Mouse (Mus musculus) spleen, adult 2 months (tissue): ENCODE data around the gene Gm36176. TPM values are rescaled to one million over a fixed set of nuclear protein-coding genes. Genes with fewer than 3 reads are reported as not detected.

Experiments used
- DNase-seq, 2 experiments: peaks; one replicate each; pipeline versions ENCODE4 v3.0.0 to v3.0.0-alpha.2; 2012 to 2021; ENCODE audit warnings: low spot score in 2 of 2, low read depth in 1 of 2
- H3K27ac ChIP-seq: fragments of 200-500 bp; 2 replicates; pipeline ENCODE4 v1.5.1; 2012; ENCODE audit warnings: low read length, inconsistent platforms; ENCODE audit not compliant: insufficient read depth
- H3K27me3 ChIP-seq: fragments of 200-500 bp; 2 replicates; pipeline ENCODE4 v1.6.1; 2012; ENCODE audit warnings: mild to moderate bottlenecking, moderate library complexity, low read length, inconsistent platforms; ENCODE audit not compliant: control insufficient read depth, insufficient read depth
- H3K36me3 ChIP-seq: fragments of 200-500 bp; 2 replicates; pipeline ENCODE4 v1.6.1; 2012; ENCODE audit warnings: mild to moderate bottlenecking, low read length, inconsistent platforms; ENCODE audit not compliant: control insufficient read depth, insufficient read depth
- H3K4me1 ChIP-seq: fragments of 200-500 bp; 2 replicates; pipeline ENCODE4 v1.6.1; 2011; ENCODE audit warnings: inconsistent platforms; ENCODE audit not compliant: control insufficient read depth, insufficient read depth, insufficient read length
- H3K4me3 ChIP-seq: fragments of 200-500 bp; 2 replicates; pipeline ENCODE4 v1.5.1; 2011; ENCODE audit warnings: mild to moderate bottlenecking, inconsistent platforms; ENCODE audit not compliant: insufficient read depth, insufficient read length; ENCODE audit errors: extremely low read depth
- CTCF ChIP-seq: fragments of 200-500 bp; IDR thresholded peaks from 2 replicates; pipeline ENCODE4 v1.5.1; 2011; ENCODE audit warnings: mild to moderate bottlenecking, inconsistent platforms; ENCODE audit not compliant: insufficient read depth, insufficient read length, insufficient replicate concordance; ENCODE audit errors: extremely low read depth
- POLR2A ChIP-seq: fragments of 200-500 bp; IDR thresholded peaks from 2 replicates; pipeline ENCODE4 v1.6.1; 2011; ENCODE audit warnings: low read depth, low read length, inconsistent platforms
- WGBS: fragments of 180-500 bp; shearing (Covaris S2); methylation state at CpG from one replicate; pipeline ENCODE4 v1.1.7; 2018; 5-methylcytosine and 5-hydroxymethylcytosine counted together
- polyA plus RNA-seq: library from polyadenylated mRNA; depleted of rRNA; stranded (reverse); fragments of >200 nt; gene quantifications from 2 replicates; pipeline ENCODE4 v1.2.3, GENCODE M21; 2012

The Gm36176 gene
- polyA plus RNA-seq, 1 experiment, result not detected

DNA sequence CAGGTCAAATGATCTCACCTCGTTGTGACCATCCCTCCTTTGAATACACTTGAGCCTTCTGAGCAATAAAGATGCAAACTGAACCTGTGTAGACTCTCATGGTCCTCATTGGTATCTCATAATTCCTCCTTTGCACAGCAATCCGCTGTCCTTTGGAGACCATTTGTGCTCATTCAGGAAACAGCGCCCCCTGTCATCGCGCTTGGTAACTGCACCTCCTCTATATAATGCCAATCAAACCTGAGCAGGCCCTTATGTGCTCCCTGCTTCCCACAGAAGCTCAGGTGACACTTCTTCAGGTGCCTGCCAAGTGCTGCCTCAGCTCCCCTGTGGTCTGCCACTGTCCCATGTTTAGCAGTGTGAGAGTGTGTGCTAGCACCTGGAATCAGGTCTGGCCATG is 31.1 kb upstream of the Gm36176 start:
- 39% methylated on average over 5 of the region's 5 CpGs for WGBS
- Histone ChIP-seq H3K4me3 (no peak overlapping the region), H3K36me3 (no peaks in the 10 kb centered on the region), H3K27me3 (no peaks in the 10 kb centered on the region), H3K27ac (no peak overlapping the region), H3K4me1 (no peaks in the 10 kb centered on the region)
- peak in 1 of 2 experiments; percentile 18 for DNase-seq
- peak; percentile 50; the same call in 1 of the 2 replicates for TF ChIP-seq CTCF
- no peak for TF ChIP-seq POLR2A

DNA sequence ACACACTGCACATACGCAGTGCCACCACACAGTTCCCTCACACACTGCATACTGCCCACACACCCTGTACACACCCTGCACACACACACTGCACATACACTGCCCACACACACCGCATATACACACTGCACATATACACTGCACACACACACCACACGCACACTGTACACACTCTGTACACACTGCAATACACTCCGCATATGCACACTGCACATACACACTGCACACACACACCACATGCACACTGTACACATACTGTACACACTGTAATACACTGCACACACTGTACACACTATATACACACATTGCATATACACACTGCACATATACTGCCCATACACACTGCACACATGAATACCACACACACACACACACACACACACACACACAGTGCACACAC is 28.1 kb upstream of the Gm36176 start:
- Histone ChIP-seq H3K4me3 (no peak overlapping the region), H3K27me3 (no peaks in the 10 kb centered on the region), H3K27ac (no peak overlapping the region), H3K36me3 (no peaks in the 10 kb centered on the region), H3K4me1 (no peaks in the 10 kb centered on the region)
- 97% methylated on average over 4 of the region's 4 CpGs for WGBS
- no peak for DNase-seq
- TF ChIP-seq POLR2A, result no peak
- no peak for TF ChIP-seq CTCF

DNA sequence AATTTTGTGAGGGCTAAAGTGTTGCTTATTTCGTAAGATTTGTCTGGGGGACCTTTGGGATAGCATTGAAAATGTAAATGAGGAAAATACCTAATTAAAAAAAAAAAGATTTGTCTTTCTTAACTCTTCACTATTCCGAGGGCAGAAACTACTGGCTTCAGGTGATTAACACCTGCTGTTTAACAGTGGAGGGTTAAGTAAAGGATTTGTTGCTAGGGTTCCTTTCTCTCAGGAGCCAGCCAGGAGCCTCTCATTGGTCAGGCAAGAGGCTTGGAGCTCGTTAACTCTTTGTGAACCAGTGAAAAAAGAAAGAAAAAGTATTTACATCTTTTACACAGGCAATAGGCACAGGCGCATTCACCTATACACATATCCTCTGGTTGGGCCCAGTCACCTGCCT is 27.4 kb upstream of the Gm36176 start:
- no peaks in the 10 kb centered on the region for H3K36me3 ChIP-seq
- H3K4me1 ChIP-seq, result no peaks in the 10 kb centered on the region
- H3K27me3 ChIP-seq, result no peaks in the 10 kb centered on the region
- TF ChIP-seq POLR2A (no peak), CTCF (no peak)
- no peak for DNase-seq
- WGBS, result 72% methylated on average over 4 of the region's 4 CpGs
- H3K27ac ChIP-seq, result no peak overlapping the region
- no peak overlapping the region for H3K4me3 ChIP-seq

DNA sequence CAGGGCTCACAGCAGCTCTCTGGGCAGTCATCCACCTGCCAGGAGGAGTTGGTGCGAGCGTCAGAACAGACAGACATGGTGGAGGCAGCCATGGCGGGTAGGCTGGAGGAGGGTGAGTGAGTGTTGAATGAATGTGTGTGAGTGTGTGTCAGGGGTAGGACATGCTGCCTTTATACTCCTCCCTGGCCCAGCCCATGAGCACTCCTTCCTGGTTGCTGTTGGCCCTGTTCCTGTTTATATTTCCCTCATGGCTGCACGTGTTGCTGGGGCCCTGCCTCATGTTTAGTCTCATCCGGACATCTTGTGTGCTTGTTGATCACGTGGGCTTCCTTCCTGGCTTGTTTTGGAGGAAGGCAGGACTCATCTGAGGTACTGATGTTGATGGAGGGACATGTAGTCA is 19.7 kb upstream of the Gm36176 start, which contains the start of gene Krtap10-4:
Gene Krtap10-4 (minus strand): TSS at position 145 of the 400 bp plus-strand sequence.
- Histone ChIP-seq H3K4me1 (no peaks in the 10 kb centered on the region), H3K36me3 (no peaks in the 10 kb centered on the region), H3K27me3 (no peaks in the 10 kb centered on the region), H3K27ac (no peak within 1 kb of the TSS), H3K4me3 (no peak within 1 kb of the TSS)
- DNase-seq, result no peak
- TF ChIP-seq POLR2A, result no peak
- no peak for TF ChIP-seq CTCF
- WGBS, result 70% methylated on average over 6 of the region's 6 CpGs

DNA sequence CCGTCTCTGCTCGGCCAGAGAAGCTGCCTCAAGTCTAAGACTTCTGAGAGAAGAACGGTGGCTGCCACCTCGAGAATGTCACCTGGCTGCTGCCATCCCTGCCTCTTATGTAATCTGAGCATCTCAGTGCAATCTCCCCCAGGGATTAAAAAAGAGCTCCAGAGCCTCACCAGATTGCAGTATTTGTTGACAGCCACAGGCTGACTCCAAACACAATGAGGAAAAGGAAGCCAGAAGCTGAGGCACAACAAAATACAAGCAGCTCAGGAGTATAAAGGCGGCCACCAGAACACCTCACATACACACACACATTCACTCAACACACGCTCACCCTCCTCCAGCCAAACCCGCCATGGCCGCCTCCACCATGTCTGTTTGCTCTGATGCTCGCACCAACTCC is 11.0 kb upstream of the Gm36176 start, which contains the start of gene Krtap10-10:
Gene Krtap10-10 (plus strand): TSS at position 301 of the 400 bp plus-strand sequence.
- Histone ChIP-seq H3K27ac (no peak within 1 kb of the TSS), H3K27me3 (no peaks in the 10 kb centered on the region), H3K4me1 (no peaks in the 10 kb centered on the region), H3K4me3 (no peak within 1 kb of the TSS), H3K36me3 (no peaks in the 10 kb centered on the region)
- TF ChIP-seq POLR2A (no peak), CTCF (no peak)
- no peak for DNase-seq
- WGBS, result 68% methylated on average over 9 of the region's 9 CpGs

DNA sequence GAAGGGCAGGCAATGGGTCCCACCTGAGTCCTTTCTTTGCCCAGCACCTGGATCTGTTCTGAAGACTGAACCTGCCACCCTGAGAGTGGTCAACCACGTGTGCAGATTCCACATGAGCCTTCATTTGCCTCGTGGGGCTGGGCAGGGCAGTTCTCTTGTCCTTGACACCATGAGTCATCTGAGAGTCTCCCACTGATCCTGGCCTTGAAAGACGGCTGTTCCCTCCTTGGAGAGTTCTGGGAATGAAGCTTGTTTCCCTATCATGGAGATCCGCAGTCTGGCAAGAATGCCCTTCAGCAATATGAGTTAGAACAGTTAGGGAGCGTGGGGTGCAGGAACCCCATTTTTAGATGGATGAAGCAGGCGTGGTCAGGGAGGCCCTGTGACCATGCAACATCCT is 7.6 kb upstream of the Gm36176 start:
- Histone ChIP-seq H3K4me3 (no peak overlapping the region), H3K27ac (no peak overlapping the region), H3K4me1 (no peaks in the 10 kb centered on the region), H3K36me3 (no peaks in the 10 kb centered on the region), H3K27me3 (no peaks in the 10 kb centered on the region)
- no peak for DNase-seq
- whole genome bisulfite sequencing, result 71% methylated on average over 6 of the region's 6 CpGs
- TF ChIP-seq CTCF, result no peak
- no peak for TF ChIP-seq POLR2A

DNA sequence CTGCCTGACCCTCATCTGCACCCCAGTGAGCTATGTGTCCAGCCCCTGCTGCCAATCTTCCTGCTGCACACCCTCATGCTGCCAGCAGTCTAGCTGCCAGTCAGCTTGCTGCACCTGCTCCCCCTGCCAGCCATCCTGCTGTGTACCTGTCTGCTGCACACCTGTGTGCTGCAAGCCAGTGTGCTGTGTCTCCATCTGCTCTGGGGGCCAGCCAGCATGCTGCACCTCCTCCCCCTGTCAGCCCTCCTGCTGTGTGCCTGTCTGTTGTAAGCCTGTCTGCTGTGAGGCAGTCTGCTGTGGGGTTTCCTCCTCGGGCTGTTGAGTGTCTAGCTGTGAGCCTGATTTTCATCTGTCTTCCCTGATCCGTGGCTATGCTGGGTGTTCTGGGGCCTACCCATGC is 358 bp downstream of the Gm36176 start:
- WGBS, result 43% methylated on average over 2 of the region's 2 CpGs
- no peak overlapping the region for H3K4me3 ChIP-seq
- no peak overlapping the region for H3K27ac ChIP-seq
- no peak for TF ChIP-seq POLR2A
- no peak for TF ChIP-seq CTCF
- H3K27me3 ChIP-seq, result no peaks in the 10 kb centered on the region
- H3K36me3 ChIP-seq, result no peaks in the 10 kb centered on the region
- DNase-seq, result no peak
- no peaks in the 10 kb centered on the region for H3K4me1 ChIP-seq
